Mouse (Mus musculus) c-Kit-positive CD71-positive TER-119-negative erythroid progenitor cells, embryonic 14.5 days (primary cell): ENCODE results near the gene Utp3.

Source experiments
- DNase-seq: peaks from one replicate; pipeline ENCODE4 v3.0.0-alpha.2; 2013; ENCODE audit warnings: low read depth

The Utp3 gene

DNA sequence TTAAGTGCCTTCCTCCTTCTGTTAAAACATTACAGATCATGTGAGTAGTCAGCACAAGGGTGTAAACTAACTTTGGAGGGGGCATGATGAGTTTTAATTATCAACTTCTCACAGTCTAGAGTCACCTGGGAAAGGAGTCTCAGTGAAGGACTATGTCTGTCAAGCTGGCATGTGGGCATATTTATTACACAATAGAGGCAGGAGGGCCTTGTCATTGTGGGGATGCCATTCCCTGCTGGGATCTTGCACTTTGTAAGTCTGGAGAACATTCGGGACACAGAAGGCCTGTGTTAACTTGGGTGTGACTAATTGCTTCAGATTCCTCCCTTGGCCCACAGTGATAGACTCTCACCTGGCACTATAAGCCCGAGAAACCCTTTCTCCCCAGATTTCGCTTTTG, 15.3 kb downstream of the Utp3 start:
- DNase-seq, result no peak

DNA sequence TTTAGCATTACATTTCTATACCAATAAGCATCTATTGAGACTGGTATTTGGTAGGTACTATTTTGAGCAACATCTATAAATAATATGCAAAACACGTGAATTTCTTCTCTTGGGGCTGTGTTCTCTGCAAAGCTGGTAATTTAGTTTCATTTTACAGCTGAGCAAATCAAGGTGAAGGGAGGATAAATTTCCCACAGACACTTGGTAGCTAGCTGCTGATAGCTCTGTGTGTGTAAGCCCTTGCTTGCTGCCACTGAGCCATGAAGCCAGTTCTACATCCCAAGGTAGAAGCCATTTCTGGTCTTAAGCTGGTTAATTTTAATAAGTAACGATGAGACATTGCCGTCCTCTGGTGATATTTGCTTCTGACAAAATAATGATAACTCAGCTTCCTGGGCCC, 20.6 kb downstream of the Utp3 start:
- no peak for DNase-seq

DNA sequence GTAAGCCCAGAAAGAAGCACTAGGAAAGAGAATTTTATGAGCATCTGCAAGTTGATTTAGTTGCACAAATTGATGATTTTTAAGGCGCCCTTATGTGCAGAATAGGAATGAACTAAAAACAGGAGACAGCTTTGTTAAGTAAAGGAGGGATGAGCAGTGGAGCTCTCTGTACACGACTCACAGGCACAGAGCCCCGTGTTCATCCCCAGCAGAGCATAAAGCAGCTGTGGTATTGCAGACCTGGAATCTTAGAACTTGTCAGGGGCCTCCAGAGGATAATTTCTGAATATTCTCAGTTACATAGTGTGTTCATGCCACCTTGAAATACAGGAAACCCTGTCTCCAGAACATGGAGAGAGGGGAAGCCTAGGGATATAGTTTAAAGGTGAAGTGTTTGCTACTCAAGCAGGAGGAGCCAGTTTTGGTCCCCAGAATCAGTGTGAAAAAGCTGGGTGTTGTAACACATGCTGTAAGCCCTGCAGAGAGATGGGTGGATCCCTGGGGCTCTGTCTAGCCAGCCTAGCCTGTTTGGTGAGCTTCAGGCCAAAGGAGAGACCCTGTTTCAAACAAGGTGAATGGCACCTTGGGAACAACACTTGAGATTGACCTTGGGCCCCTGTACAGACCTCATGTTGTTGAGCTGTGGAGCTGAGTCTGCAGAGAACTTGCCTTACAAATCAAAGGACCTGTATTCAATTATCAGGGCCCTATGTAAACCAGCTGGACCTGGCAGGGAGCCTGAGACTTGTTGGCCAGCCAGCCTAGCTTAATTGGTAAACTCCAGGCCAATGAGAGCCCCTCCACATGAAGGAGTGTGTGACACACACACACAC, 21.5 kb downstream of the Utp3 start:
- no peak for DNase-seq

DNA sequence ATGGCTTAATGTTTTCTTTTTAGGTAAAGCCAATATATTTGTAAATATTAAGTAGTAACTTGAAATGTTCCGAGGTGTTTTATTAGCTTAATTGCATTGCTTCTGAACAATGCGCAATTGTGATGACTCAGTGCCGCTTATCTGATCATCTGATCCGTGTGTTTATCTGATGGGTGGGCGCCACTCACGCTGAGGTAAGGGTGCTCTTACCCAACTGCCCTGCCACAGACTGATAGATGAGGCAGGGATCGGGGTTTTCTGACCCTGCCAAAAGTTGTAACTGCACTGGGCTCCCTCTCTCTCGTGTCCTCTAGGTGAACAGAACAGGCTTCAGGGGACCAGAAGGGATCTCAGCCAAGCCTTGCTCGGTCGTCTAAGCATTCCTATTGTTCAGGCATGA, 26.4 kb downstream of the Utp3 start:
- DNase-seq, result no peak

DNA sequence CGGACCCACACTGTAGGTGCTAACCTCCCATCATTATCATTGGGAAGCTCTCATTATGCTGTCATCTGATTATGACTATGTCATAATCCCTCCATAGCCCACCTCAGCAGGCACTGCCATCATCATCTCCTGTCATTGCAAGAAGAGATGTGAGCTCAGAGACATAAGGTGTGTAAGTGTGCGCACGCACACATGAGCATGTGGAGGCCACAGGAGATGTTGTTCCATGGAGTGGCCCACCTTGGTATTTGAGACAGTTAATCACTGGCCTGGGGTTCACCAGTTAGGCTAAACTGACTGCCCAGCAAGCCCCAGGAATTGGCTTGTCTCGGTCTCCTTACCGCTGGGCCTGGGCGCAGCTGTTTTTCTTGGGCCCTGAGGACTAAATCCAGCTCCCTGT, 27.1 kb downstream of the Utp3 start:
- no peak for DNase-seq

DNA sequence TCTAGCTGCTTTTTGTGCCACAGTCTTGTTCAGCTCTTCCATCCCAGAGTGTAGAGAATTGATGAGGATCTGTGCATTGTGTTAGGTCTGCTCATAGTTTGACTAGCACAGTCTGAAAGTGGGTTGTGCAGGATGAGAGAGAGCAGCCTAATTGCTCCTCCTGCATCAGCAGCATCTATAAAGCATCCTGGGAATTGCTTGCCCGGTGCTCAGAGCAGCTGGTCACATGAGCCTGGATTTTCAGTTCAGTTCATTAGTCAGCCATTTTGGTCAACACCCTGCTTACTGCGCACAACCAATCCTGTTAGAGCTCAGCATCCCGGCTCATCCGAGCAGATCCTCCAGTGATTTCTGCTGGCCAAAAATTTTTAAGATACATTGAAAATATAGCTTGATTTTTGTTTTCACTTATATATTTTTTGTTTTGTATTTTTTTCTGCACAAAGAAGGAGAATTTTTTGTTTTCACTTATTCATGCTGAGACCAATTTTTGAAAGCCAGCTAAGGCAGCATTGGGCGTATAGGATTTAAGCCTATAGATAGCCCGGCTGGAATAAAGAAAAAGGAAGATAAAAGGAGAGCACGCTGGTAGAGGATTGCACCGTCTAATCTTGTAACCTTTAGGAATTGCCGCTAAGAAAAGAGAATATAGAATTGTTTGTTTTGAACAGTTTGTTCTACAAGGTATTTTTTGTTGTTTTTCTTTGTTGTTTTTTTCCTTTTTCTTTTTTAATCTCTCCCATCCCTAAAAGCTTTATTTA, 29.2 kb downstream of the Utp3 start:
- DNase-seq, result no peak

DNA sequence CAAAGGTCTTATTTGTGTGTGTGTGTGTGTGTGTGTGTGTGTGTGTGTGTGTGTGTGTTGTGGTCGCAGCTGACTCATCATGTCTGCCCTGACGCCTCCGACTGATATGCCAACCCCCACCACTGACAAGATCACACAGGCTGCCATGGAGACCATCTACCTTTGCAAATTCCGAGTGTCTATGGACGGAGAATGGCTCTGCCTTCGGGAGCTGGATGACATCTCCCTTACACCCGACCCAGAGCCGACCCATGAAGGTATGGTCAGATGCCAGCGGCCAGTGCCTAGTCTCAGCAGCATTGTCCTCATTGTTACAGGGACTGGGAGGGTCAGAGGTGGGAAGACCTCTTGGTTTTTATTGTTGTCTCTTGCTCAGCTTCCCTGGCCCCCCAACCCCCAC, 29.8 kb downstream of the Utp3 start:
- DNase-seq, result no peak

DNA sequence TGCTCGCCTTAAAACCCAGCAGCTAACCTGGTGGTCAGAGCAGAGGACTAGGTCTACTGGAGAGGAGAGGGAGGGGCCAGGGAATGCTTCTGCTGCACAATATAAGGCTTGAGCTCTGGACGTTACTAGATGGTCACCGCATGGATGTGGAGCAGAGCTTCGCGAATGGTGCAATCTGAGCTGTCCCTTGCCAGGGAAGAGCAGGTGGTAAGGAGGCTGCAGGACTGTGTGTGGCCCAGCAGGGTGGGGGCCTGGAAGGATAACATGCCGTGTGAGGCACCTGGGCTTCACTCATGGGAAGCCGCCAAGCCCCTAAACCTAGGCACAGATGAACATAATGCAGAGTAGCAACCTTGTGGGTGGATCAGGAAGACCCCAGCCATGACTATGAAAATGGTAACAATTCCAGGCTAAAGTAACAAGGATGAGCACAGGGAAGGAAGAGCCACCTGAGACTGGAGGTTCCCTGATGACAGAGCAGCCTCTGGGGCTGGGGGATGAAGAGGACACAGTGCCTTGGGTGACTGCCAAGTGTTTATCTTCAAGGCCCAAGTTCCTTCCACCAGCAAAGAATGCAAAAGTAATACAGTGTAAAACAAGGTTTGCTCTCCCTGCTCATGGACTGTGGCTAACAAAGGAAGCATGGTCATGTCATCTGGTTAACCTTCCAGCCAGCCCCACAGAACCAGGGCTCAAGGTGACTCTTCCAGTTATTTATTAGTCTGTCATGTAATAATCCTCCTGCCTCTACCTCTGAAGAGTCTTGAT, 32.3 kb downstream of the Utp3 start:
- no peak for DNase-seq

DNA sequence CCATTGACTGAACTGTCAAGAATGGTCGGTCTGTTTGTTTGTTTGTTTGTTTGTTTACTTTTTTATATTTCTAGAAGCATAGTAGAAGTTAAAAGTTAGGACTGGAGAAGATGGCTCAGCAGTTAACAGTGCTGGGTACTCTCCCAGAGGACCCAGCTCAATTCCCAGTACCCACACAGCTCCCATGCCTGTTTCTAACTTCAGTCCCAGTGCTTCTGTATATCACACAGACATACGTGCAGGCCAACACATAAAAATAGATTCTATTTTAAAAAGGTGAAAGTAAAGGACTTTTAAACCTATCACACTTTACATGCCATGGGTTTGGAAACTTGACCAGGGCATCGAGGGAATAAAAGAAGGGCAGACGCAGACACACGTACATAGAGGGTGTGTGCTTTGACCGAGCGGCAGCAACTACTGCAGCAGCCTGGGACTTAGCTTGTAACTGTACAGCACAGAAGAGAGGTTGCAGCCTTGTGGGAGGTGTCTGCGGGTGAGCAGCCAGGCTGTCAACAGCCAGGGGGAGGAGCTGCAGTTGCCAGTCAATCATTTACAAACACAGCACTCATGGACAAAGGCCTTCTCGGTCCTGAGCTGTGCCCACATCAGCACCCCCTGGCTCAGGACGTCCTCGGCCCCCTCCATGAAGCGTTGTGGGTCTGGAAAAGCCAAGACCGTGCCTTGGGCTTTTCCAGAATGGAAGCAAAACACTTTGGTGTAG, 33.1 kb downstream of the Utp3 start:
- DNase-seq, result no peak

DNA sequence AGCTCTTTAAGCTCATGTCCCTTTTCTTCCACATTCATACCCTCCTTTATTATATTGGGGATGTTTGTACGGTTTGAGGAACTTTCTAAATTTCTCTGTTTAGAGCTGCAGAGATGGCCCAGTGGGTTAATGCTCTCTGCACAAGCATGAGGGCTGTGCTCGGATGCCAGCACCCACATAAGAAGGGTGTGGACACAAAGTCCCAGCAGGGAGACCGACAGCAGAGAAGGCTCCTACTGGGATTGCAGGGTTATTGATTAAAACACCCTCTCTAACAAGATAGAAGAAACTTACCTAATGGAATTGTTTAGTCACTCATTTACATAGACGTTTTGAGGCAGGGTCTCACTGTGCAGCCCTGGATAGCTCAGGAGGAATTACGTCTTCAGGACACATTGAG, 34.2 kb downstream of the Utp3 start:
- DNase-seq, result no peak

DNA sequence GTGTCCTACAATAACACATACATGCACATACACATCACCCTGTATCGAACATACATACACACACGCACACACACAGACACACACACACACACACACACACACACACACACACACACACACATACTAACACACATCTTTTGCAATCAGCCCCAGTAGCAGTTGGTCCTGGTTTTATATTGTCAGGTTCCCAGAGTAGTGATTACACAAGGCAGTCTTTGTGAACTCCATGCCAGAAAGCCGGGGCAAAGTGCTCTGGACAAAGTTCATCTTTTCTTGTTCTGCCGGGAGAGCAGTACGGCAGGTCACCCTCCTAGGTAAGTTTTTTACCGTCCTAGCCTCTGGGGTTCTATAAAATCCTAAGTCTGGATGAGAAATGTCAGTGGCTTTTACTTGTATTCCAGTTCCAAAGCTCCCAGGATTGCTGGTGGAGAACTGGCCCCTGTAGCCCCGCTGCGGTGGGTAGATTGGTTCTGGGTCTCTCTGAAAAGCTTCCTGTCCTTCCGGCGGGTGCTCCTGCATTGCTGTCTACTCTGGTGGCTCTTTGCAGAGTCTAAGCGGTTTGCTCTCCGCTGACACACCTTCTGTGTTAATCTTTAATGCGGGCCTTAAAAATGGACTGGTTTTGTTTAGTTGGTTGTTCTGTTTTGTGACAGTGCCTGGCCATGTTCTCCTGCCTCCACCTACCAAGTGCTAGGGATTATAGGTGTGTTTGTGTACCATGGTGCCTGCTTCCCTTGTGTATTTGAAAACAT, 39.3 kb downstream of the Utp3 start:
- DNase-seq, result no peak

DNA sequence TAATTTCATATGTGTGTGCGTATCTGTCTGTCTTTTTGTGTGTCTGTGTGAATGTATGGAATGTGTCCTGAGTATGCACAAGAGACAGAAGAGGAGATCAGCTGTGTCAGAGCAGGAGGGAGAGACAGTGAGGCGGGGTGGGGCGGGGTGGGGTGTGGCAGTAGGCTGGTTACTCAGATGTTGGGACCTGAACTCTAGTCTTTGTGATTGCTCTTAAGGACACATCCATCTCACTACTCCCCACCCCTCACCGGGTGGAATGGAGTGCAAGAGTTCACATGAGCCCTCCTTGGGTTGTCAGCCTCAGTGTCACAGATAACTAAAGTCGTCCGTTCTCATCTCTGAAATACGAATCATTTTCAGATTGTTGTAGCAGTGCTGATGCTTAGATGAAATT, 39.9 kb downstream of the Utp3 start:
- DNase-seq, result no peak

DNA sequence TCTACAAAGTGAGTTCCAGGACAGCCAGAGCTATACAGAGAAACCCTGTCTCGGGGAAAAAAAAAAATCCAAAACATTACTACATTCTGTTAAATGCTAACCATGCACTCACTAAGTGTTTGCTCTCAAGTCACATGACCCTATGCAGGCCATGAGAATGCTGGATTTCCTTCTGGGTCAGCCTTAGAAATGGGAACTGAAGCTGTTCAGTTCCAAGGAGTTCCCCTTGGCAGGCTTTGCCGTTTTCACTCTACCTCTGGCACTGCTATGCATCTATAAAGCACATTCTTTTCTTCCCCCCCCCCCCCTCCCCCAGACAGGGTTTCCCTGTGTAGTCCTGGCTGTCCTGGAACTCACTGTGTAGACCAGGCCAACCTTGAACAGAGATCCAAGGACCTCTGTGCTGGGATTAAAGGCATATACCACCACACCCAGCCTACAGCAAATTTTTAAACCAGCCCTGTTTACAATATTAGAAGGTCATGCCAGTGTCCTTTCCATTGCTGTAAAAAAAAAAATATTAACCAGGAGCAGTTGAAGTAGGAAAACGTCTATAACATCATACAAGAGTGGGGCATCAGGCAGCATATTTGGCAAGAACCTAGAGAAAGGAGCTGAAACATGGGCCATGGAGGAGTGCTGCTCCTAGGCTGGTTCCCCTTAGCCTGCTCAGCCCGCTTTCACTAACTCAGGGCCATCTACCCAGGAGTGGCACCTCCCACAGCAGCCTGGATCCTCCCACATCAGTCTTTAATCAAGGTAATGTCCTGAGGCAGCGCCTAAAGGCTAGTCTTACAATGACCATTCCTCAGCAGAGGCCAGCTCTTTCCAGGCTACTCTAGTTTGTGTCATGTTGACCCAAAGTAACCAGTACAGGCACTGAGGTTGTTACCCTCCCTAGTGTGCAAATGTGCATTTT, 41.5 kb downstream of the Utp3 start:
- DNase-seq, result no peak

DNA sequence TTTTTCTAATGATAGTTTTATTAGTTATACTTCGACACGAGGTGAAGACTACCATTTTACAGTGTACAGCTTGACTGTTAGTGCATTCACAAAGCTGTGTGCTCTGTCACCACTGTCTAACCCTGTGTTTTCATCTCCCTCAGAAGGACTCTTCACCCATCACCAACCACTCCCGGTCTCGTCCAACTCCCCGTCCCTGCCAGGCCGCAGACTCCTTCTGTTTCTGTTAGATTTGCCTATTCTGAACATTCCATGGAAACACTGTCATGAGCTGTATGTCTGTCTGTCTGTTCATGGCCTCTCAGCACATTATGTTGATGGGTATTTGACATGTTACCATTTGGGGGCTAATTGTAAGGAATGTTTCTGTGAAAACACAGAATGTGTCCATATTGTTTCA, 44.7 kb downstream of the Utp3 start:
- DNase-seq, result no peak

DNA sequence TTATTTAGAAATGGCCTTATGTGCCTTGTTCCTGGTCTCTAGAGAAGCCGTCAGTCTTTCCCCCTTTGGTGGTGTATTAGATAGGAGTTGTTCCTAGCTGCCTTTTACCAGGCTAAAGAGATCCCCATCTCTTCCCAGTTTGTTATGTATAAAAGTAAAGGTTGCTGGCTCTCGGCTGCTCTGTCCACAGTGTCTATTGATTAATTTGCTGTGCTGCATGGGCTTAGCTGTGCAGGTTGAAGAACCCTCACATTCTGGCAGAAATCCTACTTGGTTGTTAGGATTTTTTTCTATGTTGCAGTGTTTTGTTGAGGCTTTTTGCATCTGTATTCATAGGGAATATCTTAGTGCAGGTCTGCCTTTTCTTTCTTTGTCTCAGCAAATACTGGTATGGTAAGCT, 47.8 kb downstream of the Utp3 start:
- no peak for DNase-seq

DNA sequence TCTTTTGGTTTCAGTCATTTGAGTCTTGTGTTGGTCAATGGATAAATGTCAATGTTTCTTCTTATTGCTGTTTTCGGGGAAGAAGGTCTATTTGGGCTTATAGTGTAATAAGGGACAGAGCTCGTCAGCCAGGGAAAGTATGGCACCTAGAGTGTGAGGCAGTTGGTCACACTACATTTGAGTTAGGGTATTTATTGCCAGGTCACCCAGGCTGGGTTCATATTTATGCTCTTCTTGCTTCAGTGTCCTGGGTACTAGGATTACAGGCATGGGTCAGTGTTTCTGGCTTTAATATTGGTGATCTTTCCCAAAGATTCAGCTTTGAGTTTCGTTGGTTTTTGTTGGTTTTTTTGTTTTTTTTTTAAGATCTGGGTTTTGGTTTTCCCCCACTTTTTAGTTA, 48.5 kb downstream of the Utp3 start:
- no peak for DNase-seq

DNA sequence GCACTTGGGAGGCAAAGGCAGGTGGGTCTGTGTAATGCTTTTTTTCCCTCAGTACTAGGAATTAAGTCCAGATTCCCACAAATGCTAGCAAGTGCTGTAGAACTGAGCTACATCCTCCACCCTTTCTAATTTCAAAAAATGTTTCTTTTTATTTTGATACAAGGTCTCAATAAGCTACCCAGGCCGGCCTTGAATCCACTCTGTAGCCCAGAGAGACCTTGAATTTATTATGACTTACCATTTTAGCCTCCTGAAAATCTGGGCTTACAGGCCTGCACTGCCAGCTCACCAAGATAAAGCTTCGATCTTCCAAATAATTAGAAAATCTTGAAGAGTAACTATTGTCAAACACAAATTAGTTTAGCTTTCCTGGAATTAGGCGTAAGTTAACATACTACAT, 49.8 kb downstream of the Utp3 start:
- DNase-seq, result no peak

DNA sequence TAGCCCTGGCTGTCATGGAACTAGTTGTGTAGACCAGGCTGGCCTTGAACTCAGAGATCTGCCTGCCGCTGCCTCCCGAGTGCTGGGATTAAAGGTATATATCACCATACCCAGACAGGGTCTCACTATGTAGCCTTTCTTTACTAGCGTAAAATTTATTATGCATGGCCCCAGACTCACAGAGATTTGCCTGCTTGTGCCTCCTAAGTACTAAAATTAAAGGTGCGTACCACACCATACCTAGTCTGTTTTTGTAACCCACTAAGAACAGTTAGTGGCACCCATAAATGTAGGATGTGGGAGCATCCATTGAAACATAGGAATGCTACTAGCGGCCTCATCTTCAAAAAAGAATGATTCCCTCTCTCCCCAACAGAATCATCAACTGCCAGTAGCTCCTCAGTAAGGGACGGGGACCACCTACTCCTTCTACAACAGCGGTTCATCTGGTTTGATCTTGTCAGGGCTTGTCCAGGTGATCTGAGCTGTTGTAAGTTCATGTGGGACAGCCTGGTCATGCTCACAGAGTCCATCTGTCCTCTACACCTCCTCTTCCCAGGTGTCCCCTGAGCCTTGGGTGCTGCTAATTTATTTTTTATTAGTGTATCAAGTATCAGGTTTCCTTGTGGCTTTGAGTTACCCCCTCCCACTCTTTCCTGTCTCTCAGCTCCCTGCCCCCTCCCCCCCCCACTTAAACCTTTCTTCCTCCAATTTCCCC, 50.5 kb downstream of the Utp3 start:
- no peak for DNase-seq
